Mouse (Mus musculus) leukemia stem cell, adult 10-12 weeks (primary cell): ENCODE data around the gene Rpl39. TPM values are rescaled to one million over a fixed set of nuclear protein-coding genes. Genes with fewer than 3 reads are reported as not detected.

ENCODE experiments used
- polyA plus RNA-seq: library from polyadenylated mRNA; stranded (reverse); fragments of >175 nt; gene quantifications from 2 replicates; pipeline ENCODE4 v1.2.3, GENCODE M21; 2012; ENCODE audit warnings: low replicate concordance

The Rpl39 gene
- polyA plus RNA-seq: 55.0 and 262 TPM in 2 replicates

GRCm38 (mm10) chrX:37084927-37085660 is at the start of gene Rpl39:
Gene Rpl39 (minus strand): TSS chrX:37085402.

GRCm38 (mm10) chrX:37126671-37127358 is 41.6 kb upstream of the Rpl39 start, which contains the start of gene Nkap:
Gene Nkap (plus strand): TSS chrX:37126795.

GRCm38 (mm10) chrX:37110193-37110880 is 25.1 kb upstream of the Rpl39 start, which contains the start of gene Upf3b:
Gene Upf3b (minus strand): TSS chrX:37110322.

GRCm38 (mm10) chrX:37048066-37048889 is 36.9 kb downstream of the Rpl39 start, which contains the start of gene Sowahd:
Gene Sowahd (plus strand): TSS chrX:37048845.

Other genes with a start within 250 kb of the Rpl39 start
- 117 and 139 TPM in 2 replicates for gene Ube2a, start 211.5 kb downstream of the Rpl39 start, polyA plus RNA-seq
- 0.30 and 2.9 TPM in 2 replicates for gene C330007P06Rik, start 211.3 kb downstream of the Rpl39 start, polyA plus RNA-seq
- gene Nkrf, start 182.5 kb downstream of the Rpl39 start, polyA plus RNA-seq: 0.63 and 1.5 TPM in 2 replicates
- 2.4 and 2.7 TPM in 2 replicates for gene Sept6, start 93.6 kb downstream of the Rpl39 start, polyA plus RNA-seq
- gene Sowahd, start 36.6 kb downstream of the Rpl39 start, polyA plus RNA-seq: not detected in 2 replicates
- gene Upf3b, start 24.9 kb upstream of the Rpl39 start, polyA plus RNA-seq: 0.30 and 3.8 TPM in 2 replicates
- gene Nkap, start 41.4 kb upstream of the Rpl39 start, polyA plus RNA-seq: 14.8 and 19.1 TPM in 2 replicates
- gene Akap14, start 83.4 kb upstream of the Rpl39 start, polyA plus RNA-seq: not detected in 2 replicates
- gene Ndufa1, start 105.8 kb upstream of the Rpl39 start, polyA plus RNA-seq: 30.7 and 109 TPM in 2 replicates
- 1.7 and 2.7 TPM in 2 replicates for gene Rnf113a1, start 105.8 kb upstream of the Rpl39 start, polyA plus RNA-seq
- not detected in 2 replicates for gene Gm9, start 125.6 kb upstream of the Rpl39 start, polyA plus RNA-seq
- gene Rhox1, start 136.9 kb upstream of the Rpl39 start, polyA plus RNA-seq: not detected in 2 replicates
- not detected in 2 replicates for gene Rhox2a, start 159.6 kb upstream of the Rpl39 start, polyA plus RNA-seq
- not detected in 2 replicates for gene Rhox3a, start 164.5 kb upstream of the Rpl39 start, polyA plus RNA-seq
- not detected in 2 replicates for gene Rhox4a, start 179.9 kb upstream of the Rpl39 start, polyA plus RNA-seq